Mouse (Mus musculus): Measurements from ENCODE around the gene Copz1. TPM values are rescaled to one million over a fixed set of nuclear protein-coding genes. Genes with fewer than 3 reads are reported as not detected.
A peak's percentile ranks its signal among the peaks of the same experiment; 100 is the strongest.

Gene Copz1
- polyA plus RNA-seq, 1 experiment from 2014 or later = 221 TPM

GRCm38 (mm10) chr15:103339166-103339960 is 66.8 kb downstream of the Copz1 start:
- Histone ChIP-seq H3K36me3 (ENCODE audit: control insufficient read depth, insufficient read depth, low read length) (peaks cover 2% of the 10 kb centered on the region; the same call in 1 of the 2 replicates), H3K9ac (ENCODE audit: low read depth, low read length) (peak overlapping the region; percentile 66), H3K27ac (ENCODE audit: low read depth, low read length) (no peak overlapping the region), H3K4me1 (ENCODE audit: control insufficient read depth, insufficient read depth, low read length) (peaks cover 14% of the 10 kb centered on the region), H3K4me3 (ENCODE audit: low read depth, low read length) (peak overlapping the region; percentile 64), H3K9me3 (replicated peaks; ENCODE audit: control insufficient read depth, low read length) (no peaks in the 10 kb centered on the region), H3K4me2 (peak overlapping the region; percentile 94), H3K27me3 (ENCODE audit: control insufficient read depth, insufficient read depth, low read length) (peaks cover 44% of the 10 kb centered on the region)
- peak; percentile 13; the same call in 1 of the 2 replicates for ATAC-seq (replicated peaks; ENCODE audit: insufficient number of reproducible peaks, low FRiP score, low TSS enrichment)
- WGBS (ENCODE audit: insufficient replicate concordance) = 2% methylated on average over 29 of the region's 31 CpGs

GRCm38 (mm10) chr15:103339961-103340337 is 67.4 kb downstream of the Copz1 start, which contains the start of gene Zfp385a:
Gene Zfp385a, minus strand, starts transcription at chr15:103340093.
- Histone ChIP-seq H3K4me3 (ENCODE audit: low read depth, low read length) (peak within 1 kb of the TSS; percentile 64), H3K27me3 (ENCODE audit: control insufficient read depth, insufficient read depth, low read length) (peaks cover 44% of the 10 kb centered on the region), H3K4me2 (peak within 1 kb of the TSS; percentile 94), H3K4me1 (ENCODE audit: control insufficient read depth, insufficient read depth, low read length) (peaks cover 14% of the 10 kb centered on the region), H3K36me3 (ENCODE audit: control insufficient read depth, insufficient read depth, low read length) (peaks cover 6% of the 10 kb centered on the region), H3K9ac (ENCODE audit: low read depth, low read length) (peak within 1 kb of the TSS; percentile 66), H3K27ac (ENCODE audit: low read depth, low read length) (no peak within 1 kb of the TSS), H3K9me3 (replicated peaks; ENCODE audit: control insufficient read depth, low read length) (no peaks in the 10 kb centered on the region)
- under 1% methylated on average over 25 of the region's 26 CpGs for WGBS (ENCODE audit: insufficient replicate concordance)
- no peak; the same call in 1 of the 2 replicates for ATAC-seq (replicated peaks; ENCODE audit: insufficient number of reproducible peaks, low FRiP score, low TSS enrichment)

- ATAC-seq (replicated peaks; ENCODE audit: insufficient number of reproducible peaks, low FRiP score, low TSS enrichment) = no peak
- H3K4me3 ChIP-seq (ENCODE audit: low read depth, low read length) = no peak overlapping the region
- no peak overlapping the region for H3K9ac ChIP-seq (ENCODE audit: low read depth, low read length)
- H3K36me3 ChIP-seq (ENCODE audit: control insufficient read depth, insufficient read depth, low read length) = peaks cover 12% of the 10 kb centered on the region
- H3K4me1 ChIP-seq (ENCODE audit: control insufficient read depth, insufficient read depth, low read length) = peaks cover 14% of the 10 kb centered on the region
- peaks cover 41% of the 10 kb centered on the region for H3K27me3 ChIP-seq (ENCODE audit: control insufficient read depth, insufficient read depth, low read length)
- H3K4me2 ChIP-seq = peak overlapping the region; percentile 94
- WGBS (ENCODE audit: insufficient replicate concordance) = 21% methylated on average over 4 of the region's 4 CpGs
- no peak overlapping the region for H3K27ac ChIP-seq (ENCODE audit: low read depth, low read length)
- no peaks in the 10 kb centered on the region for H3K9me3 ChIP-seq (replicated peaks; ENCODE audit: control insufficient read depth, low read length)
These were observed 68.3 kb downstream of the Copz1 start for GRCm38 (mm10) chr15:103340786-103341185.

DNA sequence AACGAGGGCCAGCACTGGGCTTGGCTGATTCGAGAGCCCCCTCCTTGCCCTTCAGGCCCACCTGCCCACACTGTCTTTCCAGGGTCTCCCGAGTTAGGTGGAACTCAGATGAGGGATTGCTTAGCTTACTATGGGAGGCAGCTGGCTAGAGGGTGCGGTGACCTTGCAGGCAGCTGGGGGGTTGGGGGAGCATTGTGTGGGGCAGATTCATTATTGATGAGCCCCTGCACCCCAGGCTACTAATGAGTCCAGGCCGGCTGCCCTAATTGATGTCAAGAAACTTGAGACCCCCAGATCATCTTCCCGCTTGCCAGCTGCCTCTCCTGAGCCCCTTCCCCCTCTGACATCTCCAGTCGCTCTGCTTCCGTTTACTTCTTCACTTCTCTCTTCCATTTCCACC is 69.0 kb downstream of the Copz1 start:
- Histone ChIP-seq H3K27ac (ENCODE audit: low read depth, low read length) (no peak overlapping the region), H3K9me3 (replicated peaks; ENCODE audit: control insufficient read depth, low read length) (no peaks in the 10 kb centered on the region), H3K4me3 (ENCODE audit: low read depth, low read length) (no peak overlapping the region), H3K27me3 (ENCODE audit: control insufficient read depth, insufficient read depth, low read length) (peaks cover 41% of the 10 kb centered on the region), H3K36me3 (ENCODE audit: control insufficient read depth, insufficient read depth, low read length) (peaks cover 20% of the 10 kb centered on the region), H3K4me2 (no peak overlapping the region), H3K4me1 (ENCODE audit: control insufficient read depth, insufficient read depth, low read length) (peaks cover 14% of the 10 kb centered on the region), H3K9ac (ENCODE audit: low read depth, low read length) (no peak overlapping the region)
- 41% methylated on average over 8 of the region's 8 CpGs for WGBS (ENCODE audit: insufficient replicate concordance)
- no peak for ATAC-seq (replicated peaks; ENCODE audit: insufficient number of reproducible peaks, low FRiP score, low TSS enrichment)

DNA sequence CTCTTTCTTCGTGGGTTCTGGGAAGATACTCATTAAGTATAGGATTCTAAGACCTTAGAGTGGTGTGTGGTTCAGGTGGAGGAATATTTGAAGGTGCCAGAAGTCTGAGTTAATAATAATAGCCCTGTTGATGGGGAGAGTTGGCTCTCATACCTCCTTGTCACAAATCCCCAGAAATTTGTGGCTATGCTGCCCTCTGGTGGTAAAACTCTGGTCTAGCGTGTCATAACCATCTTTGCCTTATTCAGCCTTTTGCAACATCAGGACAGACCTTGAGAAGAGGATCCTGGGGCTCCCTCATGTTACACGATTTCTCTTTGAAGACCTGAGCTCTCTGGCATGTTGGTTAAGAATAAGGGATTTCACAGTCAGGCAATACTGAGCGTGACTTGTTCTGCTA is 69.9 kb downstream of the Copz1 start:
- no peak overlapping the region for H3K27ac ChIP-seq (ENCODE audit: low read depth, low read length)
- ATAC-seq (replicated peaks; ENCODE audit: insufficient number of reproducible peaks, low FRiP score, low TSS enrichment) = no peak
- peaks cover 20% of the 10 kb centered on the region for H3K36me3 ChIP-seq (ENCODE audit: control insufficient read depth, insufficient read depth, low read length)
- H3K4me2 ChIP-seq = no peak overlapping the region
- no peak overlapping the region for H3K4me3 ChIP-seq (ENCODE audit: low read depth, low read length)
- peaks cover 41% of the 10 kb centered on the region for H3K27me3 ChIP-seq (ENCODE audit: control insufficient read depth, insufficient read depth, low read length)
- no peaks in the 10 kb centered on the region for H3K9me3 ChIP-seq (replicated peaks; ENCODE audit: control insufficient read depth, low read length)
- 20% methylated on average over 4 of the region's 4 CpGs for WGBS (ENCODE audit: insufficient replicate concordance)
- peaks cover 14% of the 10 kb centered on the region for H3K4me1 ChIP-seq (ENCODE audit: control insufficient read depth, insufficient read depth, low read length)
- H3K9ac ChIP-seq (ENCODE audit: low read depth, low read length) = no peak overlapping the region

DNA sequence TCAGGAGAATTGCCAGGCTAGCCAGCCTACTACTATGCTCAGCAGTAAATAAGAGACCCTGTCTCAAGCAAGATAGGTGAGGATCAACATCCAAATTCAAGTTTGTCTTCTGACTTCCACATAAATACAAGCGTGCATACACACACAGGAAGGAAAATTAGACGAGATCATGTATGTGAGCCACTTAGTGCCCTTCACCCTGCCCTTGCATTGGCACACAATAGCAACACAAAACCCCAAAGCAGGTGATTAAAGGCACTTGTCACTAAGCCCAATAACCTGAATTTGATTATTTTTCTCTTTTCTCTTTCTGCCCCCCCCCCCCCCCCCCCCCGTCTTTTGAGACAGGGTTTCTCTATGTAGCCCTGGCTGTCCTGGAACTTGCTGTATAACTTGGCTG is 70.5 kb downstream of the Copz1 start:
- Histone ChIP-seq H3K27me3 (ENCODE audit: control insufficient read depth, insufficient read depth, low read length) (peaks cover 37% of the 10 kb centered on the region), H3K27ac (ENCODE audit: low read depth, low read length) (no peak overlapping the region)
- ATAC-seq (replicated peaks; ENCODE audit: insufficient number of reproducible peaks, low FRiP score, low TSS enrichment) = no peak

GRCm38 (mm10) chr15:103343556-103343955 is 71.0 kb downstream of the Copz1 start:
- no peak overlapping the region for H3K9ac ChIP-seq (ENCODE audit: low read depth, low read length)
- no peak for ATAC-seq (replicated peaks; ENCODE audit: insufficient number of reproducible peaks, low FRiP score, low TSS enrichment)
- no peak overlapping the region for H3K27ac ChIP-seq (ENCODE audit: low read depth, low read length)
- peaks cover 14% of the 10 kb centered on the region for H3K4me1 ChIP-seq (ENCODE audit: control insufficient read depth, insufficient read depth, low read length)
- H3K9me3 ChIP-seq (replicated peaks; ENCODE audit: control insufficient read depth, low read length) = no peaks in the 10 kb centered on the region
- peaks cover 24% of the 10 kb centered on the region for H3K36me3 ChIP-seq (ENCODE audit: control insufficient read depth, insufficient read depth, low read length)
- H3K27me3 ChIP-seq (ENCODE audit: control insufficient read depth, insufficient read depth, low read length) = peaks cover 31% of the 10 kb centered on the region
- no peak overlapping the region for H3K4me2 ChIP-seq
- H3K4me3 ChIP-seq (ENCODE audit: low read depth, low read length) = no peak overlapping the region

More for the DNA sequence above, 70.5 kb downstream of the Copz1 start:
- Histone ChIP-seq H3K9me3 (replicated peaks; ENCODE audit: control insufficient read depth, low read length) (no peaks in the 10 kb centered on the region), H3K4me2 (no peak overlapping the region), H3K4me1 (ENCODE audit: control insufficient read depth, insufficient read depth, low read length) (peaks cover 14% of the 10 kb centered on the region), H3K36me3 (ENCODE audit: control insufficient read depth, insufficient read depth, low read length) (peaks cover 23% of the 10 kb centered on the region), H3K9ac (ENCODE audit: low read depth, low read length) (no peak overlapping the region), H3K4me3 (ENCODE audit: low read depth, low read length) (no peak overlapping the region)
- WGBS (ENCODE audit: insufficient replicate concordance) = 63% methylated on average over 3 of the region's 3 CpGs

- no peak overlapping the region for H3K4me3 ChIP-seq (ENCODE audit: low read depth, low read length)
- H3K27ac ChIP-seq (ENCODE audit: low read depth, low read length) = no peak overlapping the region
- peaks cover 13% of the 10 kb centered on the region for H3K27me3 ChIP-seq (ENCODE audit: control insufficient read depth, insufficient read depth, low read length)
- H3K9ac ChIP-seq (ENCODE audit: low read depth, low read length) = no peak overlapping the region
- no peak overlapping the region for H3K4me2 ChIP-seq
- 76% methylated on average over 6 of the region's 6 CpGs for WGBS (ENCODE audit: insufficient replicate concordance)
- ATAC-seq (replicated peaks; ENCODE audit: insufficient number of reproducible peaks, low FRiP score, low TSS enrichment) = no peak
- no peaks in the 10 kb centered on the region for H3K9me3 ChIP-seq (replicated peaks; ENCODE audit: control insufficient read depth, low read length)
- H3K4me1 ChIP-seq (ENCODE audit: control insufficient read depth, insufficient read depth, low read length) = no peaks in the 10 kb centered on the region
- H3K36me3 ChIP-seq (ENCODE audit: control insufficient read depth, insufficient read depth, low read length) = peaks cover 46% of the 10 kb centered on the region
These were observed 73.3 kb downstream of the Copz1 start for GRCm38 (mm10) chr15:103345789-103346188.

DNA sequence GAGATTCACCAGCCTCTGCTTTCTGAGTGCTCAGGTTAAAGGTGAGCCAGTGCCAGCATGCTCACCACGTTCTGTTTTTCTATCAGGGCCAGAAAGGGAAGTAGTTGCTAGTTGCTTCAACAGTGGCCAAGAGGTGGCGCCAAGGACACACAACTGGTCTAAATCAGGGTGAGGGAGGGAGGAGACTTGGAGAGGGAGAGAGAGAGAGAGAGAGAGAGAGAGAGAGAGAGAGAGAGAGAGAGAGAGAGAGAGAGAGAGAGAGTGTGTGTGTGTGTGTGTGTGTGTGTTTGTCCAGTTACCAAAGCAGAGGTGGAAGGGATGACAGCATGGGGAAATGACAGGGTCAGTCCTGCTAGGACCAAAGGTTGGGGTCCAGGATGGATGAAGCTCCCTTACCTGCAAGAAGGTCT is 74.8 kb downstream of the Copz1 start:
- no peak for ATAC-seq (replicated peaks; ENCODE audit: insufficient number of reproducible peaks, low FRiP score, low TSS enrichment)
- Histone ChIP-seq H3K36me3 (ENCODE audit: control insufficient read depth, insufficient read depth, low read length) (peaks cover 59% of the 10 kb centered on the region), H3K9me3 (replicated peaks; ENCODE audit: control insufficient read depth, low read length) (no peaks in the 10 kb centered on the region), H3K4me1 (ENCODE audit: control insufficient read depth, insufficient read depth, low read length) (no peaks in the 10 kb centered on the region), H3K9ac (ENCODE audit: low read depth, low read length) (no peak overlapping the region), H3K27ac (ENCODE audit: low read depth, low read length) (no peak overlapping the region), H3K4me2 (no peak overlapping the region), H3K4me3 (ENCODE audit: low read depth, low read length) (no peak overlapping the region), H3K27me3 (ENCODE audit: control insufficient read depth, insufficient read depth, low read length) (no peaks in the 10 kb centered on the region)
- WGBS (ENCODE audit: insufficient replicate concordance) = 21% methylated on average over 2 of the region's 2 CpGs
